Mouse (Mus musculus) cerebellum, adult 9-11 months (tissue): ENCODE data around the gene Man2a1.

Experiments used
- DNase-seq: peaks from one replicate; pipeline ENCODE4 v3.0.0; 2022

Man2a1 gene

DNA sequence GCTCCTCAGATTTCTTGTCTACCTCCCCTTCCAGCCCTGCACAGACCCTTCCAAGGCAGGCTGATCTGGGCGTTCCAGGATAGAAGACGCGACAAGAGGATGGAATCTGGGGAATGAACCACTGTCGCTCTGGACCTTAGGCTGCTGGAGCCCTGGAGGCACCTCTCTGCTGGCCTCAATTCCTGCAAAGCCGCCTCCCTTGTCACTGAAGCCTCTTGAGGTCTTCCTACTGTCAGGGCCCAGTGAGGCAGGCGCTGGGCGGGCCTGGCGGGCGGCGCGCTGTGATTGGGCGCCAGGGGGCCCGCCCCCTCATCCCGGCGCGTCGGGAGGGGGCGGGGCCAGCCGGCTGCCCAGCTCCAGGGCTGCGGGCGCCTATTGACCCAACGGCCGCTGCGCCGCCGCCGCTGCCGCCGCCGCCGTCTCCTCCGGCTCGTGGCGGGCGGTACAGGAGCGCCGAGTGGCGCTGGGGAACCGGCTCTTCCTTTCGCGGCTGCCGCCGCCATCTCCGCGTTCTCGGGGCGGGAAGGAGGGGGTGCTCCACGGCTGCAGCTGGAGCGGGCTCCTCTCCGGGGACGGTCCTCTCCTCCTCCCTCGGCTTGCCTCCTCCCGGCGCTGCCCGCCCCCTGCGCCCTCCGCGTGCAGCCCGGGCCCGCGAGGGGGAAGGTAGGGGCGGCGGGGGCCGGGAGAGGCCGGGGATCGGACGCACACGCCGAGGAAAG is at the start of gene Man2a1:
Gene Man2a1 (plus strand): TSS at position 365 of the 719 bp plus-strand sequence.
- DNase-seq, result peak; percentile 91

DNA sequence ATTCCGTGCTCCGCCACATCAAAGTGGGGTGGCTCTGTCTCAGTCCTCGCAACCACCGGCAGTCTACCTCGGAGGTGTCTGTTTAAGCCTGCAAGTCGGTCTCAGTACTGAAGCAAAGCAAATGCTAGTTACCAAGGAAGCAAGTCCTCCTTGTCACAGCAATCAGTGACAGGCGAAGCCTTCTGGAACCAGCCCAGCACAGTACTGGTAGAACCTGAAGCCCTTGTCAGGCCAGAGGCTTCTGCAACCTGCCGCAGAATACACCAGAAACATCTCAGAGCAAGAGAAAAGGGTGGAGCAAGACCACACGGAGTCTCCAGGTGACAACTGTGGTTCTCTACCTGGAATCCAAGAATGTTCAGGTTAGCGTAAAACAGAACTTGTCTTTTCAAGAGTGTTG is 47.2 kb upstream of the Man2a1 start:
- DNase-seq, result no peak

DNA sequence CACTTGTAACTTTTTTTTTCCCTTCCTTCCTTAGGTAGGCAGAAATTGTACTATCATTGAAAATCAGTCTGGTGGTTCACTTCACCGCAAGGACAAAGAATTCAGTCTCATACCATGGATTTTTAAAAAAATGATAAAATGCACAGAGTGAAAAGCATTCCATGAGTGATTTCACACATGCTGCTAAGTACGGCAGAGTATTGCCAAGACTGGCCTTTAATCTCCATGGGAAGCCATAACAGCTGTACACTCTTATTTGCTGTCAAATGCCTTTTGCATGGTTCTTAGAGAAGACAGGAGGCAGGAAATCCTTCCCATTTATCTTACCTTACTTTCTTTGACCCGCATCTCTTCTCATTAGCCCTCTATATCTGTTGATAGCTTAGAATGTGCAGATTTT is 45.6 kb upstream of the Man2a1 start:
- DNase-seq, result no peak

DNA sequence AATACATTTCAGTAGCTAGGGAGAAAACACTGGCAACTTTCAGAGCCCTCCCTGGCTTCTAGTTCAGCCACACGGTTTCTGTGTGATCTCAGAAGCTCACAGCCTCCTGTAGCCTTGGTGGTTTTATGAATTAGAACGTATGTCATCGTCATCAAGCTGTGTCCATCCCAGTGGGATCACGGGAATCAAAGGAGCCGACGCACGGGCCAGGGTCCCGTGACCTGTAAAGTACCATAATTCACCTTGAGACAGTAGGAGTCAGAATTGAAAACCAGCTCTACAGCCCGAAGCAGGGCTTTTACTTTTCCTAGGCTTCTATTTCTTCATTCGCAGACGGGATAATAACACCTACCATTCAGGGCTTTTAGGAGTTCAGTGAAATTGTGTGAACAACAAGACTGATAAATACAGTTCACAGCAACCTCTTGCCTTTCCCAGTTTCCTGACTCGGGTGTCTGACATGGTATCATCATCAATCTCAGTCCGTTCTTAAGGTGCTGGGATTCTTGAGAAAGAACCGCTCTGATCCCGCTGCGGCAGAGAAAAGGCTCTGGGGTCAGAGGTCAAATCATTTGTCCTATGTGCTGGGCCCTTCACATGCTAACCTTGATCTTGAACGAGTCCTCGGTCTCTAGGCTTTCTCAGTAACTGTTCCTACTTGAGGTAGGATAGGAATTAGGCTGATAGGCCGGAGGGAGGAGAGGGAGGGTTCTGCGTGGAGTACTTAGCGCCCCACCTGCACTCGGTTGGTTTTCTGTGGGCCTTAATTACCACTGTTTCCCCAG is 43.7 kb upstream of the Man2a1 start:
- DNase-seq, result no peak

DNA sequence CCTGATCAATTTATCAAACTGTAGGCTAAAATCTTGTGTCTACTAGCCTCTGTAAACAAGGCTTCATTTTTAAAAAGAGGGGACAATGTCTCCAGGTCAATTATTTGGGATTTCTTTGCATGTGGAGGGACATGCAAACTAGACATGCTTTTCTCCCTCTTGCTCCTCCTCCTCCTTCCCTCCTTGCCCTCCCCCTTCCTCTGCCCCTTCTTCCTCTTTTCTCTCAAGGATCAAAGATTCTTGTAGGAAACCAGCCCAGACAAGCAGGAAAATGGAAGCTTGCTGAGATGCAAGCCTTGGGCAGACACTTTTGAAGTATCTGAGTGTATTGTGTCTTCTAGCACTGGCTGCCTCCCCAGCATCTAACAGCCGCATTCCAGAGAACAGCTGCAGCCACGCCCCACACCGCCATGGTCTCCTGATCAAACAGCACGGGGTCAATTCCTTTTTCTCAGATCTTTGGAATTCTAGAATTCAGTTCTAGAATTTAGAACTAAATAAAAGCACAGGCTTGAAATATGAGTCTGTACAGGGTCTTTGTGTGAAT is 41.5 kb upstream of the Man2a1 start:
- DNase-seq, result no peak

DNA sequence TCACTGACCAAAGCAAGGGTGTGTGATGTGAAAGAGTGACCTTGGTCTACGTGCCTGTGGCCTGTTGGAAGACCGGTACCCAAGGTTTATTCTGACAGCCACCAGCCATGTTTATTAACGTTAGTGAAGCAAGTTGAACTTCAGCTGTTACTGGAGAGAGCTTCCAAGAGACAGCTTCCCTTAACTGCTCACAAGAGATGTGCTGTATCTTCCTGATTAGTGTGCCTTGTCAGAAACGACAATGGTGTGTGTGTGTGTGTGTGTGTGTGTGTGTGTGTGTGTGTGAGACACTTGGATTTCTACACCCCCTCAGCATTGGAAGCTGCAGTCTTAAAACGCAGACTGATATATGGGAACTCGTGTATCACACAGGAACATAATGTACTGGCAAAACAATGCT is 34.1 kb upstream of the Man2a1 start:
- no peak for DNase-seq

DNA sequence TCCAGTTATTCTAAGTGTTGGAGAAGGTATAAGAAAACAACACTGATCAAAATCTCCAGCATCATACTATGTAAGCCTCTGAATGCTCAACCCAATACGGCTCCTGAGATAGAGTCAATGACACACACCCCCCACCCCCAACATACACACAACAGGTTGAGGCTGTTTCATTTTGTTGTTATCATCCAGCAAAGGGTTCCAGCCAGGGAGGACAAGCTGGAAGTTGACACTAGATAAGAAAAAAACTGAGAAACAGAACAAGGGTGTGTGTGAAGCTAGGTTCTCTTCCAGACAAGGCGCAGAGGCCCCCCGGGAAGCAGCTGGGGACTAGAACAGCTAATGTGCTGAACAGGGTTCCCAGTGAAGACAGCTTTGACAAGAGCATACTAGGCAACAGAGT is 33.0 kb upstream of the Man2a1 start:
- DNase-seq, result no peak

DNA sequence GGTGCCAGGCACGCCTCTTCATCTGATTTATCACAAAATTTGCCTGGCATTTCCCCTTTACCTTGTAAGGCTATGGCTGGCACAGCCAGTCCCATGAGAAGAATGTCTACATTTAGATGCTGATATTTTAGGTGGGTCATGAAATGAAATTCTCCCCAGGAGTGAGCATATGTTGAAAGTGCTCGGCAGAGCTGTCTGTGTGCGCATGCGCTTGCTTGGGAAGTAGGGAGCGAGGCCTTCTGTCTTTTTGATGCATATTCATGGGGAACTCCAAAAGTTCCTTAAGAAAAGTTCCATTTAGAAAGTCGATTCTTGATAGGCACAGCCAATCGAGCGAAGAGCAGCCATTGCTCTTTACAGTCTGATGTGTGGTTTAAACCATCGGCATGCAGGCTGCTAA is 26.6 kb upstream of the Man2a1 start:
- no peak for DNase-seq

DNA sequence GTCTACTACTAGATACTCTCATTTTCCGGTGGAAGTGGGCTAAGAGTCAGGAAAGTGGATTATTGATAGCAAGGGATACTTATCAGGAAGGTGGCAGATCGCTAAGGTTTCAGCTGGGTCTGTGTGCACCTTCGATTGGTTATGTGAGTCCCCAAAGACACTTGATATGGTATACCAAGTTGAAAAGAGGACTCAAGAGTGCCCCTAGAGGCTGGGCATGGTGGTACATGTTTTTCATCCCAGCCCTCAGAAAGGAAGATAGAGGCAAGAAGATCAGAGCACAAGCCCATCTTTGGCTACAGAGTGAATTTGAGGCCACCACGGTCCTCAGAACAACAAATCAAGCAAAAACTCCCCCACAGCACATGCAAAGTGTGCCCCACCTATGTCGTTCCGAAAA is 25.3 kb upstream of the Man2a1 start:
- no peak for DNase-seq

DNA sequence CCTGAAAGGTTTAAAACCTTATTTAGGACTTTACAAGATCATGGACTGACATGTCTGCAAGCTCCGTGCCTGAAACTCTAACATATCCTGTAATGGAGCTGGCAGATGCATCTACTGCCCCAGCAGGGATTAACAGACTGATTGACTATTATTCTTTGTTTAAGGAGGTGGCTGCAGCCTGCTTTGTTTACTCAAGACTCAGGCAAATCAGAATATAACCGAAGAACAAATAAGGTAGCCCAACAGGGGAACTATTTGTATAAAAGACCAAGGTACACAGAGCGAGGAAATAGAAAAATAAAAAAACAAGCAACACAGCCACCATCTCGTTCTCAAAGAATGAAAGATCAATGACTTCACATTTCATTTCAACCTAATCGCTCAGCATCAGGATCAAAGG is 23.1 kb upstream of the Man2a1 start:
- no peak for DNase-seq

DNA sequence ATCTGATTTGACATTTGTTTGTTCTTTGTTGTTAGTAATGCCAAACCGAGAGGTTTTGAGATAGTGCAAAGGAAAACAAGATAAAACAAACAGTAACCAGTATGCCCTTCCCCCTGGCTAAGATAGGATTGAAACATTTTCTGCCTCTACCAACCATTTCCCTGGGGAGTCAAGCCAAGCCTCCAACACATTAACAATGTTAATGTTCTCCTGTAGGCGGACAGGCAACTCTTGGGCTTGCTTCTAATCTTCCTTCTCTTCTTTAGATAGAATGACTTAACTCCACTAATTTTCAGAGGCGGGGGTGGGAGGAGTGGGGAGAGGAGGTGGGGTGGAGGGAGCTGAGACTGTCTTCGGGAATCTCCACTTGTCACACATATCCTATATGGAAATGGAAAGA is 22.2 kb upstream of the Man2a1 start:
- no peak for DNase-seq

DNA sequence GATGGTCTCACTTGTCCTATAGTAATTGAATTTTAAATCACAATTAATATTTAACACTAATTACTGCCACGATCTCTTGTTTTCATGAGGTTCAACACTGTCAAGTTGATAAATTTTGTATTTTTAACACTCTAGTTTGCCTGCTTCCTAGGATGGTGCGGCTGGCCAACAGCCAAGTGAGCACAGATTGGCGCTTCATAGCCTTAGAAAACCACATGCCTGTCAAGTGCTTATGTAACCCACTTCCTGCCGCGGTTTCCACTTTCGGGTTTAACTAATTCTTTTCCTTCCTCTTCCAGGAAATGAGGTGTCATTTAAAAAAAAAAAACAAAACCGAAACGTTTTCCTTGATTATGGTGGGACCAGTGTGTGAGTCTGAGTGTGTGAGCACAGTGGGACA is 20.8 kb upstream of the Man2a1 start:
- peak; percentile 68 for DNase-seq

DNA sequence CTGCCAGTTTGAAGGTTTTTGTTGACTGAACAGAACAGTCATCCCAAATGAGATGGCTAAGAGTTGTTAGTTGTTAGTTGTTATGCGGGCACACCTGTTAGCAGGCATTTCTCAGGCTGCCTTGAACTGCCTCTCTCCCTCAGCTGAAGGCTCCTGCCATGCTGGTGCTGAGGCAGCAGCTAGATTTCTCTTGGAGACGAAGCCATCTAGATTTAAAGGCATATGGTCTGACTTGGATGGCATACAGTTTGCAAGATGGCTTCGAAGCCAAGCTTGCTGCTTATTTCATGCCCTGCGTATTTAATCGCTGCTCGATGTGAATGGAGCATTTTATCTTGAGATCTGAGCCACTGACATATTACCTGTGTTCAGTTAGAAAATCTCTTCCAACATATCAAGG is 19.4 kb upstream of the Man2a1 start:
- no peak for DNase-seq

DNA sequence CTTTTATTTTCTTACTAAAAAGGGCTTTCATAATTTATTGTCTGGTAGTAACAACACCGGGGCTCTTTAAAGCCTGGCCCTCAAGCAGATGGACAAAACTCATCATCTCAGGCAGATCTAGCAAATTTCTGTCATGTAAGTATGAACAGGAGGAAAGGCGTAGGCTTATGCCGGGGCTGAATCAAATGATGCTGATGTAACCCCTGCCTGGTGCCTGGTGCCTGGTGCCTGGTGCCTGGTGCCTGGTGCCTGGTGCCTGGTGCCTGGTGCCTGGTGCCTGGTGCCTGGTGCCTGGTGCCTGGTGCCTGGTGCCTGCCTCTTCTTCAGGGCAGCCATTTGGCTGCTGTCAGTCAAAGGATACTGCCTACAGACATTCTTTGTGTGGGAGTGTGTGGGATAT is 18.6 kb upstream of the Man2a1 start:
- no peak for DNase-seq

DNA sequence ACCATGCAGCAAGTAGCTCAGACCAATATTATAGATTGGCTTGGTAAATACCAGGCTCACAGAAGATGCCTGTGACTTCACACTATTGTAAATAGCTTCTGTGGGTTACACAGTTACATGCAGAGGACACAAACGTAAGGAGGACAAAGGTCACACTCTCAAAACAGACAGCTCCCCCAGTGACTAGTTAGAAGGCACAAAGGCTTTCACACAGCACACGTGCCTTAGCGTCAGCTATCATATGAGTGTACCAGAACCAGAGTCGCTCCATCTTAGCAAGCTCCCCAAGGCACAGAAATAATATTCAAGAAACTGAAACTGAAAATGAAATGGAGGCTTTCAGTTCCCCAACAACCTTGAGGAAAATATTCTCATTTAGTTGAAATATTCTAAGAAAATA is 10.1 kb upstream of the Man2a1 start:
- DNase-seq, result no peak

DNA sequence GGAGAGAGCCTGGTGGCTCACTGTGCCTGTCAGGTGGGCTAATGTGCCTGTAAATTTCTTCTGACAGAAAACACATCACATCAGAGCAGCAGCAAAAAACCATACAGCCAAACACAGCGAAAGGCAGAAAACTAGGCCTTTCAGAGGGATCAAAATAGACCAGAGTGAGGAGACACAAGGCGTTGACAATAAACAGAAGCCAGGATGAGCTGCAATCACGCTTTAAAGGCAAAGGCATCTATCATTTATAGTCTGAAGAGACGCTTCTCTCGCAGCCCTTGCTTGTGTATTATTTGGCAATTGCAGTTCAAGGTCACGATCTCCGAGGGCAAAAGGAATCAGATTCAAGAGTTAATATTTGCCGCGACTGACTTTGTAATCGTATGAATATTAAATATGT is 9.2 kb upstream of the Man2a1 start:
- DNase-seq, result no peak

DNA sequence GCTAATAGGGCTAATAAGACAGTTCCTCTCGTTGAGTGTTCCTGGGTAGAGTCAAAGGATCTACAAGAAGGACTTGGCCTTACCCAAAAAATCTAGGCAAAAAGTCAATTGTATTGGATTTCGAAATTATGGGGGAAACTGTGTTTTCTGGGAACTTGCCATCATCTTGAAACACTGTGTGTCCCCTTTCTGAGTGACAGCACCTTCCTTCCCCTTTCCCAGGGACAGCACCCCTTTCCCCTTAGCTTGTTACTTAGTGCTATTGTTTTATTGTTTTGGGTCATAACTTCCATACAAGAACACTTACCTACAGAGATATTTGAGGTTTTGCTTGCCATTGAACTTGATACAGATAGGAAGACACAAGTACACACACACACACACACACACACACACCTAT is 8.2 kb upstream of the Man2a1 start:
- no peak for DNase-seq

DNA sequence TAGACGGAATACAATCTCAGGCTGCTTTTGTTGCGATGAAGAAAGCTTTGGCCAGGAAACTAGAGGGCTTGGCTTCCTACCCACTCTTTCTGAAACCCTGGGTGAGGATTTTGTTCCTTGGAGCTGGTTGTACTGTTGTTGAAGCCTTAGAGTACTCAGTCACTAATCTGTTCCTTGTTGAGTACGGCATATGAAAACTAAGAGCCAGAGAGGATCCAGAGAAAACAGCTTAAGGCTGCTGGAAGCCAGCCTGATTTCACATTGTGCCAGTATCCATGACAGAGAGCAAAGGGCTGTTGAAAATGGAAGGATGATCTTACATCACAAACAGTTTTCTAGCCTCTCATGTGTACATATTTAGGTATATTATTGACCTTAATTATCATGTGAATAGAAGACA is 7.7 kb upstream of the Man2a1 start:
- no peak for DNase-seq

DNA sequence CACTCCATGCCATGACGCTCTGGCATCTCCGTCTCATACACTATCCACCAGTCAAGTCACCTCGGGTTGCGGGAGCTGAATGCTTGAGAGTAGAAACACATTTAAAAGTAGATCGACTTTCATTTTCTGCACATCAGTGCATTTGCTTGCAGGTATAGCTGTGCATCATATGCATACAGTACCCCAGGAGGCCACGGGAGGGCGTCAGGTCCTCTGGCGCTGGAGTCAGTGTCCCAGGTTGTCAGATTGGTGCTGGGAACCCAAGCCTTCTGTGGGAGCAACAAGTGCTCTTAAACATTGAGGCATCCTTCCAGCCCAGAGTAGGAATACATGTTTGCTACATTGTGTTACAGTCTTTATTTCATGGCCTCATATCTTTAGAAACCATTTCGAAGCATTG is 2.8 kb upstream of the Man2a1 start:
- DNase-seq, result no peak

DNA sequence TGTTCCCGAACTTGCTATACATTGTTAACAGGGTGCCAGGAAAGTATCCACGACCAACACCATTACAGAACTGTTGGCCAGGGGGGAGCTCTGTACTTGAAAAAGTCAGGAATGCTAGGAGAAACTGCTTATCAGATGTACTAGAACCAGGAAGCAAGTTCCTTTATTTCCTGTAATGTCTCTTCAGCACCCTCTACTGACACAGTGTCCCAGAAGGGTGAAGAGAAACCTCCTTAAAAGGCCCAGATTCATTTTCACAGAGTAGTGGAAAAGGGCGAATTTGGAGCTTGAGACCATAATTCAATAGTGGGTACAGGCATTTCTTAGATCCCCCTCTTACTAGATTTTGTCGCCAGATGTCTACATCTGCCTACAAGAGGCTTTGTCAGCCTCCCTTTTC is 620 bp upstream of the Man2a1 start:
- peak; percentile 47 for DNase-seq

DNA sequence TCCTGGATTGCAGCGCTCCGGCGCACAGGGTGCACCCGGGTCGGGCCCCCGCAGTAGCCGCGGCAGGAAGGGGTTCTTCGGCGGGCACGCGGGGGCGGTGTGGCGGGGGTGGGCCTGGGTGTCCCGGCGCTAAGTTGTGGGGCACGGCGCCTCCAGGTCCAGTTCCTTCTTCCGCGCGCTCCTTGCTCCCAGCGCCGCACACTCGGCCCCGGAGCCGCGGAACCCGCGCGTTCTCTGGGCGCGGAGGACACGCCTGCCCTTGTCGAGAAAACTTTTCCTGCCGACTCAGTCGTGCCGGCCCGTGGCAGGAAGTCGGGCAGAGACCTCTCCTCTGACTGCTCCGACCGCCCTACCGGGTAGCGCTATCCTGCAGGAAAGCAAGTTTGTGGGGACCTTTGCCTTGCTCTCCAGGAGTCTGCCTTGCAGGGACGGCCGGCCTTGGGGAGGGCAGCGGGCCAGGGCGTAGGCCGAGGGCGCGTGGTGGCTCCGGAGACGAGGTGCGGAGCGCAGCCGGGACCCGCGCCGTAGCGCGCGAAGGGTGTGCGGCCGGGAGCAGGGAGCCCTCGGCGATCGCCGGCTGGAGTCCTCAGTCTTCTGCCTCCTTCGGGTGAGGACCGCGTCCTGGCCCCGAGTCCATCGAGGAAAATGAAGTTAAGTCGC is 685 bp downstream of the Man2a1 start:
- peak; percentile 65 for DNase-seq

DNA sequence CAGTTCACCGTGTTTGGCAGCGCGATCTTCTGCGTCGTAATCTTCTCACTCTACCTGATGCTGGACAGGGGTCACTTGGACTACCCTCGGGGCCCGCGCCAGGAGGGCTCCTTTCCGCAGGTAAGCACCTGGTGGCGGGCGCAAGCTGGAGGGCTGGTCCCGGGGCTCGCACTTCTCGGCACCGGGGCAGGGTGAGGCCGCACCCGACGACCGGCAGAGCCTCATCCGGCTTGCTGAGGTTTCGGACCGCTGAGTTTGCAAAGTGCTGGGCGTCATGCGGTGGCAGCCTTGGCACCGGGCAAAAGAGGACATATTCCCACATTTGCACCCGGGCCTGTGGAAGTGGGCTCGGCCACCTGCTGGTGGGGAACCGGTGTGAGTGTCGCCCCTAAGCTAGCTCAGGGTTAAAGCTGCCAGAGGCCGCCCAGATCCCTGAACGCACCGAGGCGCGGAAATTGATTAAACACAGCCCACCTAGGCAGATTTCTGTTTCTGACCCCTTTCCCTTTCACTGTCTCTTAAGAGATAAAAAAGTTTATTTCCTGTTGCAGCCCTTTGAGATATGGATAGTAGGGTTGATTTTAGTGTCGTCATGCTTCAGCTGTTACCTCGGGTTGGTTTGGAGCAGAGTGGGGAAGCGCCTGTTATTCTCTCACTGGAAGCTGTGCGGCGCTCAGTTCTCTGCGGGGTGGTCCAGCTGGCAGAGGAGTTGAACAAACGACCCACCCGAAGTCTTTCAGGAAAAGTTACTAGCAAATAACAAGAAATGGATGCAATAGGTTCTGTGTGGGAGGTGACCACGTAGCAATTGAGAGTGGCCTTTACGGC is 1.4 kb downstream of the Man2a1 start:
- peak; percentile 53 for DNase-seq

DNA sequence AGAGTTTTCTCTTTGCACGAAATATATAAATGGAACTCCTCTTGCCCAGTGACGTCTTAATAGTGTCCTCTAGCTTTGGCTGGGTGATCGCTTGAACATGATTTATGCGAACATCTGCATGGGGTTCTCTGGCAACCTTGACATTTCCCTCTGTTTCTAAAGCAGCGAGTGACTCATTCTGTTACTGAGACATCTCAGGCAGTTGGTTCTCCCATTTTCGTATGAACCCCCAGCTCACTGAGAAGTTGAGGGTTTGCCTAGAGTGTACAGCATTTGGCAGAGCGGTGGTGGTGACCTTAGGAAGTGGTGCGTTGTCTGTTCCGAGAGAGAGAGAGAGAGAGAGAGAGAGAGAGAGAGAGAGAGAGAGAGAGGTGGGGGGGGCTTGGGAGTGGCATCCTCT is 2.6 kb downstream of the Man2a1 start:
- no peak for DNase-seq
